Mouse (Mus musculus): ENCODE measurements around the gene Rnf220.
"Not testable (repeated sequence)": the region's sequence is repeated elsewhere in the genome, so short reads cannot be mapped to it uniquely, and the experiment has no call there.

Gene Rnf220

DNA sequence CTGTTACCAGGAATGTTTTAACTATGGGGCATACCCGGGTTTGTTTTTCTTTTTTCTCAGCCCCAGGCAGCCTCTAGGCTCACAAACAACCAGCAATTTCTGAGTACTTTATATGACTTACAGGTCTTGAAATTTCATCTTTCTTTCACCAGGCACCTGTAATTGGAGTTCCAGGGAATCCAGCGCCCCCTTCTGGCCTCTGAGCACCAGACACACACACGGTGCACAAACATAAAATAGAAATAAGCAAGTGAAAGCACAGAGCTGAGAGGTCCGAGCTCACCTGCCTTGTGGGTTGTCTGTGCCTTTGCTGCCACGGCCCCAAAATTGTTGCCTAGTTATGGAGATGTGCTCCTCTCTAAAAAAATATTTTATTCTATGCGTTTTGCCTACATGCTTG is 236.9 kb downstream of the Rnf220 start:
- DNase-seq = not testable (repeated sequence)

- no peak for DNase-seq
These were observed 242.2 kb downstream of the Rnf220 start for GRCm38 (mm10) chr4:117254672-117255071.

DNA sequence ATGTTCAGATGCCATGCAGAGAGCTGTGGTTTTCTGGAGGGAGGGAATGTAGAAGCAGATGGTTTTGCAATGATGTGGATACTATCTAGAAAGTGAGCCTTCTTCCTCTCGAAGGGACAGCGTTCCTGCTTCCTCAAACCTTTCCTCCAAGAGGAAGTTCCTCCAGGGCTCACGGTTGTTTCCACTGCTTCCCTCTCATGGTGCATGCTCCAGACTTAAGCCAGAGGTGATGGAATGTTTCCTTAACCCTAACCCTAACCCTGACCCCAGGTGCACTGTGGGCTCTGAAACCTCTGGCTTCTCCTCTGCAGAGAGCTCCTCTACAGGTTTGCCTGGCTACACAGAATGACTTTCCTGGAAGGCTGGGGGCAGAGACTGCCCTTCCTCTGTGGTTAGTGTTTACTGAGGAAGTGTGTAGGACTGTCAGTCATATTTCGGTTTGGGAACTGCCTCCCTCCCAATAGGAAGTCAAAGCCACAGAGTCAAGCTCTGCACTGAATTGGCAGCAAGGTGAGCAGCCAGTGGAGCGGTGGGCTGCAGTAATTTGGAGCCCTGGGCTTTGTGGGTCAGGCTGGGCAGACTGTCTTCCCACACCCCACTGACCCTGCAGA is 242.7 kb downstream of the Rnf220 start:
- DNase-seq = peak; percentile 95

DNA sequence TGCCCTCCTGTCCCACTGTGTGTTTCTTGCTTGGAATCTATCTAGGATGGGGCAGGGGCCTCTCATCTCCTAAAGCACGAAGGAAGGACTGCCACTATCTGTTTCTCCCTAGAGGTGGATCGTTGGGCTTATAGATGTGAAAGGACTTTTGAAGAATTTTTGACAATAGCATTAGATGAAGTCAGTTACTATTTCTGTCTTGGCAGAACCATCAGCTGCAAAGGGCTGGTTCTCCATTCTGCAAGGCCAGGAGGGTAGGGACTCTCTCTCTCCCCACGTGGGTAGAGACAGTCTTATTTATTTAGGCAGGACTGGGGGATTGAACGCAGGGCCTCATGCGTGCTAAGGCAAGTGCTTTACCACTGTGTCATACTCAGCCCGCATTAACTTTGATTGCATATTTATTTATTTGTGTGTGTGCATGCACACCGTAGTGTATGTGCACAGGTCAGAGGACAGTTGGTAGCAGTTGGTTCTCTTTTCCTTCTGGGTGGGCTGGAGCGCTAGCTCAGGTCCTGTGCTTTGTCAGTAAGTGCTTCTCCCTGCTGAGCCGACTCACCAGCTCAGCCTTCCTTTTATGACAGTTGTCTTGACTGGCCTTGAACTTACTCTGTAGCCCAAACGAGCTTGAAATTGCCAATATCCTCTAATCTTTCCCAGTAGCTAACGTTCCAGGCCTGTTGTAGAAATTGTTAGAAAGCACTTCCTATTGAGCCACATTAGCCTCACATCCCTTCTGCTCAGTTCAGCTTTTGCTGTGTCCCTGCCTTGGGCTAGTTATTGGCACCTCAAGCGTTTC is 243.4 kb downstream of the Rnf220 start:
- DNase-seq = no peak

GRCm38 (mm10) chr4:117252755-117253154 is 244.1 kb downstream of the Rnf220 start:
- DNase-seq = no peak

DNA sequence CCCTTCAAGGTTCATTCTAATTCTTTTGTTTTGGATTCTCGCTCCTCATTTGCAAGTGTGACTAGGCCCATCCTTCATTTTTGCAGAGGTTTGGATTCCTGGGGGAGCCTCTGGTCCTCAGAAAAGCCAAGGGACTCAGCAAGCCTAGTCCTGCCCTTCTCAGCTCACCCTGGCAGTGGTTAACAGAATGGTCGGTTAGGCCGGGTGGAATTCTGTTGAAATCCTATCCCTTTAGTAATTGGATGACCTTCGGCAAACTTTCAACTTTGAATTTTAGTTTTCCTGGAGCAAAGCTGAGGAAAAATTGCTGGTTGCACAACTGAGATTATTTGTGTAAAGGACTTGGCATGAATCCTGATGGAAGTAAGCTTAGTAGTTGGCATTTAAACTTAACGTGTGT is 244.5 kb downstream of the Rnf220 start:
- peak; percentile 95 for DNase-seq

DNA sequence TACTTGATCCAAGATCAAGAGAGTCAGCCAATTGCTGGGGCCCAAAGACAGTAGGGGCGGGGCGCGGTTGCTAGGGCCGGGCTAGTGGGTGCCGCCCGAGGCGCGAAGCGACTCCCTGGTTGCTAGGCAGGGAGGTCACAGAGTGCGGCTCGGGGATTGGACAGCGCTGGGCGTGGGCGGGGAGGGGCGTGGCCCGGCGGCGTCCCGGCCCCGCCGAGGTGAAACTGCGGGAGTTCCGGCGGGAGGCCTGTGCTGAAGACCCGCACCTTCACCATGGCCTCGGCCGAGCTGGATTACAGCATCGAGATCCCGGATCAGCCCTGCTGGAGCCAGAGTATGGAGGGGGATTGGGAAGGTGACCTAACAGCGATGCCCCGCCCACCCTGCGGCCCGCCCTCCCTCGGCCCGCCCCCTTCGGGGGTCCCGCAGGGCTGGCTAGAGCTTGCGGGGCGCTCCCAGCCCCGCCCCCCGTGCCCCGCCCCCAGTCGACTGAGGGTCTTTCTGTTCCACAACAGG is 245.0 kb downstream of the Rnf220 start, which contains the start of the genes Tmem53 and Armh1:
Tmem53 (plus strand) TSS at position 151 of the 516 bp plus-strand sequence.
Armh1 (minus strand) TSS at position 325 of the 516 bp plus-strand sequence.
- DNase-seq = peak; percentile 100

DNA sequence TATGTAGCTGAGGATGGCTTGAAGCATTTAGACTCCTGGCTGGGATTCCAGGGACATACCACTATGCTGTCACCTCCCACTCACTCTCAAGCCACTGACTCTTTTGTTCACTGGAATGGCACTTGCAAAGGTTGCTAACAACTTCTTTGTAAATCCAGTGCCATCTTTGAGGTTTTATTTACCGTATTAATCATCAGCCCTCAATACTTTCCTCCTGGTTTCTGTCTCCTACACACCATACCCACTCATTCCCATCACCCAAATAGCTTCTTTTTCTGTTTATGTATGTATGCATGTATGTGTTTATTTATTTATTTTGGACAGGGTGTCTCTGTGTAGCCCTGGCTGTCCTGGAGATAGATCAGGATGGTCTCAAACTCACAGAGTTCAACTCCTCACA is 245.9 kb downstream of the Rnf220 start:
- no peak for DNase-seq

GRCm38 (mm10) chr4:117240867-117241266 is 256.0 kb downstream of the Rnf220 start:
- no peak for DNase-seq

GRCm38 (mm10) chr4:117239153-117239552 is 257.7 kb downstream of the Rnf220 start:
- DNase-seq = no peak

- DNase-seq = no peak
These were observed 261.0 kb downstream of the Rnf220 start for GRCm38 (mm10) chr4:117235822-117236221.

DNA sequence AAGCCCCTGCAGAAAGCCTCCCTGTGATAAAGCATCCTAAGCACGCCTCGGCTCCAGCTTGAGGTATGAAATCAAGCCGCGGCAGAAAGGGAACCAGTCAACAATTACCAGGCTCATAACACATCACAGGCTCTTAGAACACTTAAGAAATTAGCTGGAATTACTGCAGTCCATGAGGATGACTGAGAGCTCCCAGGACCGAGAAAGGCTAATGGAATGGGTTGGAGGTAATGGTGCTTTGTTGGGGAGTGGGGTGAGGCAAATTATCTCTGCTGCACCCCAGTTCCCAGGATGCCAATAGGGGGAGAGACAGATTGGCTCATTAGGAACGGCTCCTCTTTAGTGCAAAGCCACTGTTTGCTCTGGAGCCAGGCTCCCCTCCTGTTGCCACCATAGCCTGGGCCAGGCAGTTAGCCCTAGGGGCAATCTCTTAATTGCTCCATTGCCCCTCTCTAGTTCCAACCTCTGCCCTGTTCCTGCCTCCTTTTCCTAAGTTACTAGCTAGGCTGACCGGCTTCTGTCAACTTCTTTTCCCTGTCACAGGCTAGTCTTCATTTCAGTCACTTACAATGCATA is 262.6 kb downstream of the Rnf220 start:
- DNase-seq = no peak

GRCm38 (mm10) chr4:117231208-117231607 is 265.6 kb downstream of the Rnf220 start:
- no peak for DNase-seq

DNA sequence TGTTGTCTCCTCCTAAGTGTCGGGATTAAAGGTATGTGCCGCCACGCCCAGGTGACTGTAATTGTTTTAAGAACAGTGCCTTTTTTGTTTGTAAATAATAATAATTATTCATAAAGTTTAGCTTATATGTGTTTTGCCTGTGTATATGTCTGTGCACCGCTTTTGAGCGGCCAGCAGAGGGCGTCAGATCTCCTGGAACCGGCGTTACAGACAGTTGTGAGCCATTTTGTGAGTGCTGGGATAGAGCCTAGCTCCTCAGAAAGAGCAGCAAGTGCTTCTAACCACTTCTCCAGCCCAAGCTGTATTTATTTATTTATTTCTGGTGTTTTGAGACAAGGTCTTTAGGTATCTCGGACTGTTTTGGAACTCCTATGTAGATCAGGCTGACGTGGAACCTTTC is 266.5 kb downstream of the Rnf220 start:
- DNase-seq = no peak

GRCm38 (mm10) chr4:117229590-117229989 is 267.3 kb downstream of the Rnf220 start:
- no peak for DNase-seq

GRCm38 (mm10) chr4:117225250-117225649 is 271.6 kb downstream of the Rnf220 start:
- no peak for DNase-seq

GRCm38 (mm10) chr4:117224122-117224521 is 272.7 kb downstream of the Rnf220 start:
- DNase-seq = no peak

- no peak for DNase-seq
These were observed 273.9 kb downstream of the Rnf220 start for GRCm38 (mm10) chr4:117223001-117223400.

GRCm38 (mm10) chr4:117221836-117222235 is 275.0 kb downstream of the Rnf220 start:
- DNase-seq = no peak

Measured in heart, adult 11 months (tissue).